Mouse (Mus musculus) small intestine, adult 2 months (tissue): Measurements from ENCODE around the gene Wdr37.

Experiments used
- CTCF ChIP-seq: fragments of 200-500 bp; IDR thresholded peaks from 2 replicates; pipeline ENCODE4 v1.5.1; 2012; ENCODE audit warnings: low read depth, mild to moderate bottlenecking, control low read depth, inconsistent platforms, low read length, moderate library complexity, mixed read lengths; ENCODE audit not compliant: insufficient replicate concordance, insufficient read length; ENCODE audit errors: extremely low read depth
- POLR2A ChIP-seq: fragments of 200-500 bp; IDR thresholded peaks from 2 replicates; pipeline ENCODE4 v1.6.1; 2012; ENCODE audit warnings: low read depth, mild to moderate bottlenecking, control low read depth, inconsistent platforms, low read length, moderate library complexity

DNA sequence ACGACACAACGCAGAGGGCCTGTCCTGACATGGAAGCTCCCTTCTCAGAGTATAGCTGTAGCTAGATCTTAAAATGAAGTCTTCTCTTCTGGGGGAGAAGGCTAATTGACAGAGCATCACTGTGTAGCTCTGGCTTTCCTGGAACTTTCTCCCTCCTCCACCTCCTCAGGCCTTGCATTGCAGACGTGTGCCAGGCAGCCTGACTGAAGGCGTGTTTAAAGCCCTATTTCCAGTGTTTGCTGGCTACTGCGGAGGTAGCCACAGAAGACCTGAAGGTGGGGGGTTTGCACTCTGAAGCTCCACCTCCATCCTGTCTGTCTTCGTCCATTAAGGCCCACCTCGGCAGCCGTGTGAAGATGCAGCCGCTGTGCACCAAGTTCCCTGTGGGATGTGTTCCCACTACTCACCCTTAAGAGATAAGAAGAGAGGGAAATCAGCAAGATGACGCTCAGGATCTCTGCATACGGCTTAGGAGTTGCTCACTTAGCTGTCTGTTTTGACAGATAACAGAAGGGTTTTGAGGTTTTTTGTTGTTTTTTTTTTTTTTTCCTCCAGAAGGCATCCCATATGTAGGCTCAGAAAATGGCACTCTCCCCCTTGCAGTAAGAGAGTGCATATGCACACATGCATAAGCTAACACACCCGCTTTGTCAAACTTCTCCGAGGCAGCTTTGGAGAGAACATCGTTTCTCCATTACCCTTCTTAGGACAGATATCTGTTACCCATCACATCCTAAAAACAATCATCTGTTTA is 87.2 kb downstream of the Wdr37 start:
- TF ChIP-seq POLR2A: no peak
- no peak for TF ChIP-seq CTCF
